Mouse (Mus musculus) neural tube, embryonic 13.5 days (tissue): ENCODE measurements around the gene Rmnd5a. TPM values are rescaled to one million over a fixed set of nuclear protein-coding genes. Genes with fewer than 3 reads are reported as not detected.

ENCODE experiments used
- ATAC-seq: fragments of 200-750 bp; cut with Nextera tagmentation; 2 replicates; pipeline ENCODE4 v1.8.0; 2017; ENCODE audit warnings: low read depth, mild to moderate bottlenecking, moderate TSS enrichment, moderate library complexity
- H3K27ac ChIP-seq: fragments of 300-500 bp; sonication (generic); replicated peaks from 2 replicates; pipeline ENCODE4 v1.5.1; 2015; ENCODE audit warnings: moderate library complexity, mild to moderate bottlenecking, inconsistent platforms
- H3K27me3 ChIP-seq: fragments of 300-500 bp; sonication (generic); 2 replicates; pipeline ENCODE4 v1.6.1; 2015; ENCODE audit warnings: mild to moderate bottlenecking, inconsistent platforms
- H3K36me3 ChIP-seq: fragments of 300-500 bp; sonication (generic); 2 replicates; pipeline ENCODE4 v1.6.1; 2015; ENCODE audit warnings: mild to moderate bottlenecking, inconsistent platforms
- H3K4me1 ChIP-seq: fragments of 300-500 bp; sonication (generic); replicated peaks from 2 replicates; pipeline ENCODE4 v1.6.1; 2015; ENCODE audit warnings: inconsistent platforms
- H3K4me2 ChIP-seq: fragments of 300-500 bp; sonication (generic); 2 replicates; pipeline ENCODE4 v1.6.1; 2015; ENCODE audit warnings: inconsistent platforms, mild to moderate bottlenecking, moderate library complexity
- H3K4me3 ChIP-seq: fragments of 300-500 bp; sonication (generic); 2 replicates; pipeline ENCODE4 v1.5.1; 2015; ENCODE audit warnings: mild to moderate bottlenecking, inconsistent platforms
- H3K9ac ChIP-seq: fragments of 300-500 bp; sonication (generic); 2 replicates; pipeline ENCODE4 v1.6.1; 2015; ENCODE audit warnings: moderate library complexity, mild to moderate bottlenecking, inconsistent platforms
- H3K9me3 ChIP-seq: fragments of 300-500 bp; sonication (generic); 2 replicates; pipeline ENCODE4 v1.6.1; 2016; ENCODE audit warnings: inconsistent platforms
- WGBS: fragments of 180-500 bp; shearing (Covaris S2); methylation state at CpG from one replicate; pipeline ENCODE4 v1.1.7; 2015; 5-methylcytosine and 5-hydroxymethylcytosine counted together
- polyA plus RNA-seq: library from polyadenylated mRNA; unstranded; fragments of >200 nt; fragmentation: Nextera tagmentation; extraction: Ambion mirVana; gene quantifications from 2 replicates; pipeline ENCODE4 v1.2.1, GENCODE M21; 2015

Rmnd5a gene
- polyA plus RNA-seq, 1 experiment from 2014 or later: 9.4 TPM

- ATAC-seq: peak; percentile 49; the same call in 1 of the 2 replicates
- no peaks in the 10 kb centered on the region for H3K27me3 ChIP-seq
- under 1% methylated on average over 62 of the region's 62 CpGs for WGBS
Measured at GRCm38 (mm10) chr6:71439506-71440216, 776 bp downstream of the Rmnd5a start.

GRCm38 (mm10) chr6:71438070-71438469 is 2.4 kb downstream of the Rmnd5a start:
- no peak for ATAC-seq
- WGBS: 72% methylated on average over 1 of the region's 1 CpGs
- Histone ChIP-seq H3K4me2 (peak overlapping the region; percentile 88), H3K9ac (peak overlapping the region; percentile 31), H3K4me1 (peaks cover 54% of the 10 kb centered on the region), H3K27ac (no peak overlapping the region), H3K27me3 (no peaks in the 10 kb centered on the region), H3K4me3 (peak overlapping the region; percentile 1; the same call in 1 of the 2 replicates), H3K36me3 (no peaks in the 10 kb centered on the region), H3K9me3 (no peaks in the 10 kb centered on the region)

More at GRCm38 (mm10) chr6:71439506-71440216, 776 bp downstream of the Rmnd5a start:
- Histone ChIP-seq H3K27ac (peak overlapping the region; percentile 98), H3K36me3 (no peaks in the 10 kb centered on the region), H3K9ac (peak overlapping the region; percentile 95), H3K4me2 (peak overlapping the region; percentile 88), H3K4me1 (peaks cover 45% of the 10 kb centered on the region), H3K4me3 (peak overlapping the region; percentile 95), H3K9me3 (no peaks in the 10 kb centered on the region)

GRCm38 (mm10) chr6:71427996-71428725 is 12.3 kb downstream of the Rmnd5a start:
- no peaks in the 10 kb centered on the region for H3K4me1 ChIP-seq
- no peak overlapping the region for H3K27ac ChIP-seq
- WGBS: 87% methylated on average over 4 of the region's 4 CpGs
- no peaks in the 10 kb centered on the region for H3K9me3 ChIP-seq
- ATAC-seq: no peak
- no peak overlapping the region for H3K4me3 ChIP-seq
- H3K27me3 ChIP-seq: no peaks in the 10 kb centered on the region
- H3K4me2 ChIP-seq: no peak overlapping the region
- H3K36me3 ChIP-seq: peaks cover 31% of the 10 kb centered on the region
- no peak overlapping the region for H3K9ac ChIP-seq

- Histone ChIP-seq H3K27me3 (no peaks in the 10 kb centered on the region), H3K36me3 (peaks cover 34% of the 10 kb centered on the region)
- WGBS: 96% methylated on average over 6 of the region's 6 CpGs
Measured at GRCm38 (mm10) chr6:71425681-71426080, 14.8 kb downstream of the Rmnd5a start.

GRCm38 (mm10) chr6:71423116-71423515 is 17.3 kb downstream of the Rmnd5a start:
- no peak overlapping the region for H3K4me2 ChIP-seq
- no peak overlapping the region for H3K27ac ChIP-seq
- no peak overlapping the region for H3K9ac ChIP-seq
- no peaks in the 10 kb centered on the region for H3K9me3 ChIP-seq
- H3K36me3 ChIP-seq: peaks cover 32% of the 10 kb centered on the region
- no peak for ATAC-seq
- no peaks in the 10 kb centered on the region for H3K4me1 ChIP-seq
- no peak overlapping the region for H3K4me3 ChIP-seq
- WGBS: 91% methylated on average over 3 of the region's 3 CpGs
- H3K27me3 ChIP-seq: no peaks in the 10 kb centered on the region

More at GRCm38 (mm10) chr6:71425681-71426080, 14.8 kb downstream of the Rmnd5a start:
- Histone ChIP-seq H3K4me2 (no peak overlapping the region), H3K27ac (no peak overlapping the region), H3K4me1 (no peaks in the 10 kb centered on the region), H3K9ac (no peak overlapping the region), H3K9me3 (no peaks in the 10 kb centered on the region), H3K4me3 (no peak overlapping the region)
- ATAC-seq: no peak

GRCm38 (mm10) chr6:71422162-71422561 is 18.3 kb downstream of the Rmnd5a start:
- WGBS: 58% methylated on average over 3 of the region's 3 CpGs
- no peak overlapping the region for H3K4me3 ChIP-seq
- H3K9ac ChIP-seq: no peak overlapping the region
- H3K9me3 ChIP-seq: no peaks in the 10 kb centered on the region
- H3K4me2 ChIP-seq: no peak overlapping the region
- no peaks in the 10 kb centered on the region for H3K4me1 ChIP-seq
- H3K27ac ChIP-seq: no peak overlapping the region
- ATAC-seq: no peak
- peaks cover 27% of the 10 kb centered on the region for H3K36me3 ChIP-seq
- no peaks in the 10 kb centered on the region for H3K27me3 ChIP-seq

GRCm38 (mm10) chr6:71420848-71421247 is 19.6 kb downstream of the Rmnd5a start:
- H3K4me3 ChIP-seq: no peak overlapping the region
- H3K27ac ChIP-seq: no peak overlapping the region
- ATAC-seq: no peak
- H3K9me3 ChIP-seq: no peaks in the 10 kb centered on the region
- 87% methylated on average over 6 of the region's 6 CpGs for WGBS
- H3K4me2 ChIP-seq: no peak overlapping the region
- H3K27me3 ChIP-seq: no peaks in the 10 kb centered on the region
- H3K9ac ChIP-seq: no peak overlapping the region
- no peaks in the 10 kb centered on the region for H3K4me1 ChIP-seq
- peaks cover 18% of the 10 kb centered on the region for H3K36me3 ChIP-seq

GRCm38 (mm10) chr6:71418874-71419273 is 21.6 kb downstream of the Rmnd5a start:
- Histone ChIP-seq H3K4me2 (no peak overlapping the region), H3K4me1 (no peaks in the 10 kb centered on the region), H3K9me3 (no peaks in the 10 kb centered on the region), H3K9ac (no peak overlapping the region), H3K4me3 (no peak overlapping the region), H3K27ac (no peak overlapping the region), H3K36me3 (peaks cover 22% of the 10 kb centered on the region), H3K27me3 (no peaks in the 10 kb centered on the region)
- WGBS: 91% methylated on average over 3 of the region's 3 CpGs
- no peak for ATAC-seq

GRCm38 (mm10) chr6:71415446-71415845 is 25.0 kb downstream of the Rmnd5a start:
- no peak overlapping the region for H3K4me3 ChIP-seq
- H3K4me2 ChIP-seq: no peak overlapping the region
- H3K4me1 ChIP-seq: no peaks in the 10 kb centered on the region
- H3K27ac ChIP-seq: no peak overlapping the region
- no peak for ATAC-seq
- H3K36me3 ChIP-seq: peaks cover 36% of the 10 kb centered on the region
- no peaks in the 10 kb centered on the region for H3K9me3 ChIP-seq
- no peak overlapping the region for H3K9ac ChIP-seq
- WGBS: 90% methylated on average over 3 of the region's 3 CpGs
- H3K27me3 ChIP-seq: no peaks in the 10 kb centered on the region

- WGBS: 86% methylated on average over 4 of the region's 4 CpGs
- H3K27me3 ChIP-seq: no peaks in the 10 kb centered on the region
- ATAC-seq: no peak
Measured at GRCm38 (mm10) chr6:71414624-71415023, 25.8 kb downstream of the Rmnd5a start.

GRCm38 (mm10) chr6:71398829-71399609 is 41.4 kb downstream of the Rmnd5a start:
- ATAC-seq: peak; percentile 63; the same call in 1 of the 2 replicates
- Histone ChIP-seq H3K27ac (no peak overlapping the region), H3K36me3 (peaks cover 31% of the 10 kb centered on the region), H3K4me2 (no peak overlapping the region), H3K4me1 (no peaks in the 10 kb centered on the region), H3K4me3 (no peak overlapping the region), H3K9ac (no peak overlapping the region), H3K27me3 (no peaks in the 10 kb centered on the region), H3K9me3 (no peaks in the 10 kb centered on the region)
- 86% methylated on average over 4 of the region's 4 CpGs for WGBS

More at GRCm38 (mm10) chr6:71414624-71415023, 25.8 kb downstream of the Rmnd5a start:
- Histone ChIP-seq H3K4me1 (no peaks in the 10 kb centered on the region), H3K27ac (no peak overlapping the region), H3K4me3 (no peak overlapping the region), H3K9me3 (no peaks in the 10 kb centered on the region), H3K4me2 (no peak overlapping the region), H3K36me3 (peaks cover 36% of the 10 kb centered on the region), H3K9ac (no peak overlapping the region)

GRCm38 (mm10) chr6:71396761-71397160 is 43.7 kb downstream of the Rmnd5a start:
- Histone ChIP-seq H3K9me3 (no peaks in the 10 kb centered on the region), H3K27ac (no peak overlapping the region), H3K4me3 (no peak overlapping the region), H3K9ac (no peak overlapping the region), H3K27me3 (no peaks in the 10 kb centered on the region), H3K4me1 (no peaks in the 10 kb centered on the region), H3K4me2 (no peak overlapping the region), H3K36me3 (peaks cover 51% of the 10 kb centered on the region)
- no peak for ATAC-seq
- WGBS: 91% methylated on average over 6 of the region's 6 CpGs
